Mouse (Mus musculus) limb, embryonic 11.5 days (tissue): ENCODE results near the gene Aldh1a2. TPM values are rescaled to one million over a fixed set of nuclear protein-coding genes. Genes with fewer than 3 reads are reported as not detected.

ENCODE experiments used
- ATAC-seq: fragments of 200-750 bp; cut with Nextera tagmentation; 2 replicates; pipeline ENCODE4 v1.8.0; 2017; ENCODE audit warnings: low read depth; ENCODE audit not compliant: insufficient number of reproducible peaks, low FRiP score, low TSS enrichment
- DNase-seq: peaks from one replicate; pipeline ENCODE4 v3.0.0-alpha.2; 2015; ENCODE audit warnings: low spot score
- H3K27ac ChIP-seq: fragments of 300-500 bp; sonication (generic); replicated peaks from 2 replicates; pipeline ENCODE4 v1.5.1; 2014; ENCODE audit warnings: low read depth, mild to moderate bottlenecking, low read length
- H3K27me3 ChIP-seq: fragments of 300-500 bp; sonication (generic); 2 replicates; pipeline ENCODE4 v1.6.1; 2014; ENCODE audit warnings: mild to moderate bottlenecking, low read length, mixed read lengths; ENCODE audit not compliant: control insufficient read depth, insufficient read depth
- H3K36me3 ChIP-seq: fragments of 300-500 bp; sonication (generic); 2 replicates; pipeline ENCODE4 v1.6.1; 2014; ENCODE audit warnings: mild to moderate bottlenecking, low read length, moderate library complexity, mixed read lengths; ENCODE audit not compliant: control insufficient read depth, insufficient read depth
- H3K4me1 ChIP-seq: fragments of 300-500 bp; sonication (generic); 2 replicates; pipeline ENCODE4 v1.6.1; 2014; ENCODE audit warnings: low read length, mixed read lengths; ENCODE audit not compliant: control insufficient read depth, insufficient read depth
- H3K4me2 ChIP-seq: fragments of 300-500 bp; sonication (generic); 2 replicates; pipeline ENCODE4 v1.6.1; 2014; ENCODE audit warnings: low read depth, mild to moderate bottlenecking, moderate library complexity; ENCODE audit not compliant: severe bottlenecking
- H3K4me3 ChIP-seq: fragments of 300-500 bp; sonication (generic); 2 replicates; pipeline ENCODE4 v1.5.1; 2014; ENCODE audit warnings: low read depth, low read length
- H3K9ac ChIP-seq: fragments of 300-500 bp; sonication (generic); 2 replicates; pipeline ENCODE4 v1.6.1; 2014; ENCODE audit warnings: mild to moderate bottlenecking, low read length
- H3K9me3 ChIP-seq: fragments of 300-500 bp; sonication (generic); 2 replicates; pipeline ENCODE4 v1.6.1; 2016; ENCODE audit warnings: low read length; ENCODE audit not compliant: control insufficient read depth
- WGBS: fragments of 180-500 bp; shearing (Covaris S2); extraction: QIAGEN DNeasy Blood & Tissue Kit; methylation state at CpG from one replicate; pipeline ENCODE4 v1.1.7; 2014; 5-methylcytosine and 5-hydroxymethylcytosine counted together
- polyA plus RNA-seq: library from polyadenylated mRNA; unstranded; fragments of >200 nt; fragmentation: Nextera tagmentation; extraction: Ambion mirVana; gene quantifications from 2 replicates; pipeline ENCODE4 v1.2.1, GENCODE M21; 2014

Gene Aldh1a2
- polyA plus RNA-seq: 36.8 and 42.3 TPM in 2 replicates

- WGBS: under 1% methylated on average over 86 of the region's 97 CpGs
- Histone ChIP-seq H3K9me3 (no peaks in the 10 kb centered on the region), H3K4me1 (no peaks in the 10 kb centered on the region; the same call in 1 of the 2 replicates), H3K36me3 (no peaks in the 10 kb centered on the region), H3K4me2 (peak within 1 kb of the TSS; percentile 59), H3K27ac (no peak within 1 kb of the TSS), H3K27me3 (peaks cover 44% of the 10 kb centered on the region), H3K9ac (peak within 1 kb of the TSS; percentile 37; the same call in 1 of the 2 replicates), H3K4me3 (peak within 1 kb of the TSS; percentile 31)
- DNase-seq: peak; percentile 84
- peak; percentile 73 for ATAC-seq
Observed at GRCm38 (mm10) chr9:71215248-71216035, at the start of gene Aldh1a2. TSS of gene Aldh1a2 (plus strand) at chr9:71215789.

GRCm38 (mm10) chr9:71166019-71166705 lies 49.4 kb upstream of the Aldh1a2 start:
- Histone ChIP-seq H3K27me3 (no peaks in the 10 kb centered on the region), H3K9me3 (no peaks in the 10 kb centered on the region), H3K36me3 (no peaks in the 10 kb centered on the region), H3K27ac (no peak overlapping the region), H3K4me3 (no peak overlapping the region), H3K9ac (no peak overlapping the region), H3K4me2 (no peak overlapping the region), H3K4me1 (no peaks in the 10 kb centered on the region)
- ATAC-seq (no peak), DNase-seq (no peak)
- WGBS: 93% methylated on average over 5 of the region's 5 CpGs

- Histone ChIP-seq H3K27me3 (no peaks in the 10 kb centered on the region), H3K36me3 (no peaks in the 10 kb centered on the region), H3K4me3 (no peak overlapping the region), H3K27ac (no peak overlapping the region), H3K4me2 (no peak overlapping the region), H3K4me1 (no peaks in the 10 kb centered on the region), H3K9ac (no peak overlapping the region), H3K9me3 (no peaks in the 10 kb centered on the region)
- DNase-seq: no peak
- 72% methylated on average over 5 of the region's 5 CpGs for WGBS
- no peak for ATAC-seq
Observed at GRCm38 (mm10) chr9:71166871-71167465, 48.6 kb upstream of the Aldh1a2 start.

- Histone ChIP-seq H3K9ac (no peak overlapping the region), H3K4me3 (no peak overlapping the region), H3K4me1 (no peaks in the 10 kb centered on the region), H3K9me3 (no peaks in the 10 kb centered on the region), H3K27me3 (no peaks in the 10 kb centered on the region), H3K36me3 (no peaks in the 10 kb centered on the region), H3K4me2 (no peak overlapping the region), H3K27ac (no peak overlapping the region)
- WGBS: 55% methylated on average over 2 of the region's 2 CpGs
- no peak for ATAC-seq
- DNase-seq: no peak
Observed at GRCm38 (mm10) chr9:71167473-71168215, 47.9 kb upstream of the Aldh1a2 start.

- no peaks in the 10 kb centered on the region for H3K4me1 ChIP-seq
- no peaks in the 10 kb centered on the region for H3K27me3 ChIP-seq
- ATAC-seq (no peak), DNase-seq (peak; percentile 33)
- H3K4me3 ChIP-seq: no peak within 1 kb of the TSS
- no peak within 1 kb of the TSS for H3K4me2 ChIP-seq
- WGBS: 42% methylated on average over 12 of the region's 12 CpGs
- H3K9ac ChIP-seq: no peak within 1 kb of the TSS
- H3K27ac ChIP-seq: no peak within 1 kb of the TSS
- H3K9me3 ChIP-seq: no peaks in the 10 kb centered on the region
- H3K36me3 ChIP-seq: no peaks in the 10 kb centered on the region
Observed at GRCm38 (mm10) chr9:71168511-71168910, 47.1 kb upstream of the Aldh1a2 start, which contains the start of gene Aqp9. TSS of gene Aqp9 (minus strand) at chr9:71168682.

- H3K4me2 ChIP-seq: no peak overlapping the region
- H3K36me3 ChIP-seq: no peaks in the 10 kb centered on the region
- H3K4me3 ChIP-seq: no peak overlapping the region
- H3K27me3 ChIP-seq: no peaks in the 10 kb centered on the region
- 68% methylated on average over 9 of the region's 9 CpGs for WGBS
- H3K27ac ChIP-seq: no peak overlapping the region
- ATAC-seq: no peak
- no peaks in the 10 kb centered on the region for H3K4me1 ChIP-seq
- no peaks in the 10 kb centered on the region for H3K9me3 ChIP-seq
- no peak overlapping the region for H3K9ac ChIP-seq
- no peak for DNase-seq
Observed at GRCm38 (mm10) chr9:71173533-71173932, 42.1 kb upstream of the Aldh1a2 start.

GRCm38 (mm10) chr9:71174316-71174975 lies 41.1 kb upstream of the Aldh1a2 start:
- H3K4me1 ChIP-seq: no peaks in the 10 kb centered on the region
- H3K4me3 ChIP-seq: no peak overlapping the region
- H3K27me3 ChIP-seq: no peaks in the 10 kb centered on the region
- H3K4me2 ChIP-seq: no peak overlapping the region
- DNase-seq (no peak), ATAC-seq (no peak)
- 87% methylated on average over 5 of the region's 5 CpGs for WGBS
- H3K27ac ChIP-seq: no peak overlapping the region
- H3K9ac ChIP-seq: no peak overlapping the region
- H3K9me3 ChIP-seq: no peaks in the 10 kb centered on the region
- no peaks in the 10 kb centered on the region for H3K36me3 ChIP-seq
